Mouse (Mus musculus): ENCODE data around the gene Dock2. TPM values are rescaled to one million over a fixed set of nuclear protein-coding genes. Genes with fewer than 3 reads are reported as not detected.

The Dock2 gene
- polyA plus RNA-seq, 1 experiment from 2014 or later, result 1.1 TPM

- Histone ChIP-seq H3K4me1 (no peaks in the 10 kb centered on the region), H3K4me2 (replicated peaks) (no peak overlapping the region), H3K27me3 (no peaks in the 10 kb centered on the region), H3K9me3 (replicated peaks) (peaks cover 8% of the 10 kb centered on the region; the same call in 1 of the 2 replicates), H3K9ac (no peak overlapping the region), H3K36me3 (no peaks in the 10 kb centered on the region), H3K4me3 (no peak overlapping the region), H3K27ac (no peak overlapping the region)
- no peak for ATAC-seq (ENCODE audit: low FRiP score)
- WGBS, result 87% methylated on average over 5 of the region's 5 CpGs
Observed at GRCm38 (mm10) chr11:34762570-34763127, 21.0 kb downstream of the Dock2 start.

GRCm38 (mm10) chr11:34762125-34762524 is 21.6 kb downstream of the Dock2 start:
- H3K4me1 ChIP-seq, result no peaks in the 10 kb centered on the region
- H3K27me3 ChIP-seq, result no peaks in the 10 kb centered on the region
- H3K4me3 ChIP-seq, result no peak overlapping the region
- H3K9ac ChIP-seq, result no peak overlapping the region
- H3K27ac ChIP-seq, result no peak overlapping the region
- WGBS, result 86% methylated on average over 6 of the region's 6 CpGs
- peaks cover 8% of the 10 kb centered on the region; the same call in 1 of the 2 replicates for H3K9me3 ChIP-seq (replicated peaks)
- H3K4me2 ChIP-seq (replicated peaks), result no peak overlapping the region
- no peak for ATAC-seq (ENCODE audit: low FRiP score)
- H3K36me3 ChIP-seq, result no peaks in the 10 kb centered on the region

GRCm38 (mm10) chr11:34759582-34759981 is 24.1 kb downstream of the Dock2 start:
- Histone ChIP-seq H3K4me1 (no peaks in the 10 kb centered on the region), H3K4me2 (replicated peaks) (no peak overlapping the region), H3K36me3 (no peaks in the 10 kb centered on the region), H3K9me3 (replicated peaks) (no peaks in the 10 kb centered on the region), H3K27me3 (no peaks in the 10 kb centered on the region), H3K4me3 (no peak overlapping the region), H3K9ac (no peak overlapping the region), H3K27ac (no peak overlapping the region)
- 82% methylated on average over 4 of the region's 4 CpGs for WGBS
- no peak for ATAC-seq (ENCODE audit: low FRiP score)

DNA sequence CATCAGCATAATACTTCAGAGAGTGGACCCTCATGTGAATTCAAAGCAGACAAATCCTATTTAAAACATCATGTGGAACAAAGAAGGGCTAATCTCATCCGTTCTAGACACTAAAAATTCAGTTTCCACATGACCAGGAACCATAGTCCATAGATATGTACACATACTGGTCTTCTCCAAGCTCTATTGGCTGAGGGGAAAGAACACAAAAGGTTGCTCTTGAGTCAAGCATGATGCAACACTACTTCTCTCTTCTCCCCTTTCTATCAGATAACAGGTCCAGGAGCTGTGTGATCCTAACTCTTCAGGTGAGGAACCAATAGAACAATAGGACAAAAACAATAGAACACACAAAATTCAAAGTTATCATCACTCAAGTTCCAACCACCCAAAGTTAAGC is 42.6 kb downstream of the Dock2 start:
- no peak overlapping the region for H3K4me2 ChIP-seq (replicated peaks)
- H3K9ac ChIP-seq, result no peak overlapping the region
- H3K36me3 ChIP-seq, result no peaks in the 10 kb centered on the region
- H3K27ac ChIP-seq, result no peak overlapping the region
- 80% methylated on average over 1 of the region's 1 CpGs for WGBS
- H3K4me1 ChIP-seq, result peaks cover 4% of the 10 kb centered on the region; the same call in 1 of the 2 replicates
- H3K4me3 ChIP-seq, result no peak overlapping the region
- no peak for ATAC-seq (ENCODE audit: low FRiP score)
- no peaks in the 10 kb centered on the region for H3K9me3 ChIP-seq (replicated peaks)
- no peaks in the 10 kb centered on the region for H3K27me3 ChIP-seq

GRCm38 (mm10) chr11:34739816-34740215 is 43.9 kb downstream of the Dock2 start:
- H3K27ac ChIP-seq, result no peak overlapping the region
- no peak overlapping the region for H3K4me2 ChIP-seq (replicated peaks)
- H3K27me3 ChIP-seq, result no peaks in the 10 kb centered on the region
- H3K4me3 ChIP-seq, result no peak overlapping the region
- no peaks in the 10 kb centered on the region for H3K9me3 ChIP-seq (replicated peaks)
- H3K9ac ChIP-seq, result no peak overlapping the region
- peaks cover 4% of the 10 kb centered on the region; the same call in 1 of the 2 replicates for H3K4me1 ChIP-seq
- no peak for ATAC-seq (ENCODE audit: low FRiP score)
- no peaks in the 10 kb centered on the region for H3K36me3 ChIP-seq
- 85% methylated on average over 3 of the region's 3 CpGs for WGBS

DNA sequence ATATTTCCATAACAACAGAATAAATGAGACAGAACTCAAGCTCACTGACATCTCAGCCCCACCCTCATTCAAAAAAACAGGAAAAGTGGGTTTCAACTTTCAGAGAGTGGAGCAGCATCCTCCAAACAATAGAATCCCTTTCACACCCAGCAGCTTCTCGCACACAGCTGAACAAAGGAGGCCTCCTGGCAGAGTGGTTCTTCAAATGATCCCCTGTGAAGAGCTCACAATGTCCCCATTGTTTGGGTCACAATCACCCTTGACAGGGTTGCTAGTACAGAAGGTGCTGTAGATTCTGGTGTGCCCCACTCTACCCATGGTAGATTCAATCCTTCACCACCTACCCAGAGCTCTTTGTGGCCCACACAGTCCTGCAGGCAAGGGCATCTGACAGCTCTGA is 44.7 kb downstream of the Dock2 start:
- H3K27ac ChIP-seq, result no peak overlapping the region

GRCm38 (mm10) chr11:34737193-34737592 is 46.5 kb downstream of the Dock2 start:
- no peak overlapping the region for H3K9ac ChIP-seq
- no peaks in the 10 kb centered on the region for H3K9me3 ChIP-seq (replicated peaks)
- no peak overlapping the region for H3K4me3 ChIP-seq
- no peak for ATAC-seq (ENCODE audit: low FRiP score)
- H3K27ac ChIP-seq, result no peak overlapping the region
- WGBS, result 95% methylated on average over 4 of the region's 4 CpGs
- H3K36me3 ChIP-seq, result no peaks in the 10 kb centered on the region
- peaks cover 4% of the 10 kb centered on the region; the same call in 1 of the 2 replicates for H3K4me1 ChIP-seq
- H3K4me2 ChIP-seq (replicated peaks), result no peak overlapping the region
- no peaks in the 10 kb centered on the region for H3K27me3 ChIP-seq

More for the DNA sequence above, 44.7 kb downstream of the Dock2 start:
- Histone ChIP-seq H3K4me3 (no peak overlapping the region), H3K9me3 (replicated peaks) (no peaks in the 10 kb centered on the region), H3K9ac (no peak overlapping the region), H3K36me3 (no peaks in the 10 kb centered on the region), H3K4me2 (replicated peaks) (no peak overlapping the region), H3K27me3 (no peaks in the 10 kb centered on the region), H3K4me1 (peaks cover 4% of the 10 kb centered on the region; the same call in 1 of the 2 replicates)
- peak; percentile 61 for ATAC-seq (ENCODE audit: low FRiP score)
- 9% methylated on average over 1 of the region's 1 CpGs for WGBS

- no peak for ATAC-seq (ENCODE audit: low FRiP score)
- WGBS, result 65% methylated on average over 3 of the region's 3 CpGs
- no peaks in the 10 kb centered on the region for H3K9me3 ChIP-seq (replicated peaks)
- no peak overlapping the region for H3K9ac ChIP-seq
- peaks cover 2% of the 10 kb centered on the region; the same call in 1 of the 2 replicates for H3K4me1 ChIP-seq
- no peaks in the 10 kb centered on the region for H3K36me3 ChIP-seq
- H3K4me2 ChIP-seq (replicated peaks), result no peak overlapping the region
- H3K4me3 ChIP-seq, result no peak overlapping the region
- no peaks in the 10 kb centered on the region for H3K27me3 ChIP-seq
- no peak overlapping the region for H3K27ac ChIP-seq
Observed at GRCm38 (mm10) chr11:34734033-34734432, 49.7 kb downstream of the Dock2 start.

- WGBS, result 84% methylated on average over 3 of the region's 3 CpGs
- Histone ChIP-seq H3K27me3 (no peaks in the 10 kb centered on the region), H3K9ac (no peak overlapping the region), H3K4me2 (replicated peaks) (no peak overlapping the region), H3K4me1 (no peaks in the 10 kb centered on the region), H3K36me3 (no peaks in the 10 kb centered on the region), H3K9me3 (replicated peaks) (no peaks in the 10 kb centered on the region), H3K27ac (no peak overlapping the region), H3K4me3 (no peak overlapping the region)
- no peak for ATAC-seq (ENCODE audit: low FRiP score)
Observed at GRCm38 (mm10) chr11:34727467-34727866, 56.2 kb downstream of the Dock2 start.

DNA sequence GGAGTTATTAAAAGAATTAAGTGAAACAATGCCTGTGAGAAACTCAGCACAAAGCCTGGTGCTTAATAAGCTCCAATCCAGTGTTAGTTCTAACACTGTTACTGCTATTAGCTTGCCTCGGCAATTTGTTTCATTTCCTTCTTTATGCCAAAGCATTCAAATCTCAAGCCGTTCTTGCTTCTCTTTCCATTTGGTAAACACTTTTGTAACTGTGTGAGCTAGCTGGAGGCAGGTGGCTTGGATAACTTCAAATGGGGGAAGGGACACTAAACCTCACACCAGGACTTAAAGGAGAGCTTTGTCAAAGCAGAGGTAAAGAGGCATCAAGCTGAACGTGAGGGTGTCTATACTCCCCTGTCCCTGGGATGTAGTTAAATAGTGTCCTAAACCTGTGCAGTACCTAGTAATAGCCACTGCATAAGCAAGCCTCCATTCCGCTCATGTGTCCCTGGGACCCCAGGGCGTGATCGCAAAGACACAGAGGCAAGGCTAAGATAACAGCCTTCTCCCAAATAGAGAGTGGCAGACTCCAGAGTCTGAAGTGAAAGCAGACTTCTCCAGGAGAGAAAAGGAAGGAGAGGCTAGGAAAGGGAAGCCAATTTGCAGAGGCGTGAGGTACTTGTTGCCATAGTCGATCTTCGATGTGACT is 56.9 kb downstream of the Dock2 start:
- 89% methylated on average over 9 of the region's 9 CpGs for WGBS
- Histone ChIP-seq H3K4me1 (no peaks in the 10 kb centered on the region), H3K4me3 (no peak overlapping the region), H3K36me3 (no peaks in the 10 kb centered on the region), H3K27ac (no peak overlapping the region), H3K9ac (no peak overlapping the region), H3K4me2 (replicated peaks) (no peak overlapping the region), H3K9me3 (replicated peaks) (no peaks in the 10 kb centered on the region), H3K27me3 (no peaks in the 10 kb centered on the region)
- ATAC-seq (ENCODE audit: low FRiP score), result no peak

GRCm38 (mm10) chr11:34713360-34713759 is 70.3 kb downstream of the Dock2 start:
- Histone ChIP-seq H3K9ac (no peak overlapping the region), H3K4me2 (replicated peaks) (no peak overlapping the region), H3K4me1 (no peaks in the 10 kb centered on the region), H3K4me3 (no peak overlapping the region), H3K27me3 (no peaks in the 10 kb centered on the region), H3K36me3 (no peaks in the 10 kb centered on the region), H3K27ac (no peak overlapping the region), H3K9me3 (replicated peaks) (no peaks in the 10 kb centered on the region)
- peak; percentile 19; the same call in 1 of the 2 replicates for ATAC-seq (ENCODE audit: low FRiP score)
- 65% methylated on average over 5 of the region's 5 CpGs for WGBS

DNA sequence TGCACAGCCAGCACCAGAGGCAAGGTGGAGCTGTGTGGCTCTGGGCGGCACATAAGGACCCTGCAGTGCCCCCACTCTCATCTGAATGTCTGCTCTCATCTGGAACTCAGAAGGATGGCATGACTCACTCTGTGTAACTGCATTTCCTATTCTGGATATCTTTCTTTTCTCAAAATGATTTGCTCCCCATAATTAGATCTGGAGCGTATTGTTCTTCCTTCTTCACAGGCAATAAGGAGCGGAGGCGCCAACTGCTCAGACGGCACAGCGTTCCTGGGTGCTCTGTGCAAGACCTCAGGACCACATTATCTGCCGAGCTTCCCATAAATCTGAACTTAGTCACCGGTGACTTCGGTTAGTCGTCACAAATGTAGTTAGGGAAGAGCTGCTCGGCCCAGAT is 75.4 kb downstream of the Dock2 start:
- no peaks in the 10 kb centered on the region for H3K9me3 ChIP-seq (replicated peaks)
- H3K36me3 ChIP-seq, result no peaks in the 10 kb centered on the region
- WGBS, result 90% methylated on average over 11 of the region's 11 CpGs
- H3K4me2 ChIP-seq (replicated peaks), result no peak overlapping the region
- no peaks in the 10 kb centered on the region for H3K27me3 ChIP-seq
- H3K4me1 ChIP-seq, result 0 out of 2 replicates have a peak, but pooled peaks cover 2% of the 10 kb centered on the region
- H3K4me3 ChIP-seq, result no peak overlapping the region
- H3K27ac ChIP-seq, result no peak overlapping the region
- ATAC-seq (ENCODE audit: low FRiP score), result no peak
- no peak overlapping the region for H3K9ac ChIP-seq

DNA sequence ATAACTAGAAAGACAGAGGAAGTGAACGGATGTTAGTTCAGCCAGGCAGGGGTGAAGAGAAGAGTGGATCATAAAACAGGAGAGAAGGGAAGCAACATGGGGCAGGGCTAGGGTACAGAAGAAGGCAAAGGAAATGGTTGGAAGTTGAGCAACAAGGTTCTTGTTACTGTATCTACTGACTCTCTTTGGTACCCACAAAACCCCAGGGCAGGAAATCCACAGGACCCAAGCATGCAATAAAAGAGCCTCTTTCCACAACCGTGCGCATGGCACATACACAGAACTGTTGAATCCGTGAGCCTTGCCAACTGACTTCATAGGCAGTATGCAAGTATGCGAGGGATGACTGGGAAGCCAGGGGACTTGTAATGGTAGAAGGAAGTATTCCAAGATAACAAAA is 76.3 kb downstream of the Dock2 start:
- no peak overlapping the region for H3K4me3 ChIP-seq
- H3K27me3 ChIP-seq, result no peaks in the 10 kb centered on the region
- no peak for ATAC-seq (ENCODE audit: low FRiP score)
- no peak overlapping the region for H3K9ac ChIP-seq
- no peaks in the 10 kb centered on the region for H3K36me3 ChIP-seq
- 0 out of 2 replicates have a peak, but pooled peaks cover 2% of the 10 kb centered on the region for H3K4me1 ChIP-seq
- no peak overlapping the region for H3K27ac ChIP-seq
- no peak overlapping the region for H3K4me2 ChIP-seq (replicated peaks)
- 93% methylated on average over 5 of the region's 5 CpGs for WGBS
- H3K9me3 ChIP-seq (replicated peaks), result no peaks in the 10 kb centered on the region

Data from hindbrain, embryonic 12.5 days (tissue).